Mouse (Mus musculus) T-cell, adult 66 days (primary cell): Measurements from ENCODE around the gene Adprhl1. TPM values are rescaled to one million over a fixed set of nuclear protein-coding genes. Genes with fewer than 3 reads are reported as not detected.

Experiments
- total RNA-seq, 2 experiments: library from RNA; stranded (reverse); gene quantifications; 3 replicates in 1 of 2; 4 replicates in 1 of 2; pipeline ENCODE4 v1.2.4; 2023

Gene Adprhl1
- total RNA-seq, result not detected

GRCm38 (mm10) chr8:13254019-13254418 is at the start of gene Adprhl1:
Gene Adprhl1 (minus strand): TSS chr8:13254162.

DNA sequence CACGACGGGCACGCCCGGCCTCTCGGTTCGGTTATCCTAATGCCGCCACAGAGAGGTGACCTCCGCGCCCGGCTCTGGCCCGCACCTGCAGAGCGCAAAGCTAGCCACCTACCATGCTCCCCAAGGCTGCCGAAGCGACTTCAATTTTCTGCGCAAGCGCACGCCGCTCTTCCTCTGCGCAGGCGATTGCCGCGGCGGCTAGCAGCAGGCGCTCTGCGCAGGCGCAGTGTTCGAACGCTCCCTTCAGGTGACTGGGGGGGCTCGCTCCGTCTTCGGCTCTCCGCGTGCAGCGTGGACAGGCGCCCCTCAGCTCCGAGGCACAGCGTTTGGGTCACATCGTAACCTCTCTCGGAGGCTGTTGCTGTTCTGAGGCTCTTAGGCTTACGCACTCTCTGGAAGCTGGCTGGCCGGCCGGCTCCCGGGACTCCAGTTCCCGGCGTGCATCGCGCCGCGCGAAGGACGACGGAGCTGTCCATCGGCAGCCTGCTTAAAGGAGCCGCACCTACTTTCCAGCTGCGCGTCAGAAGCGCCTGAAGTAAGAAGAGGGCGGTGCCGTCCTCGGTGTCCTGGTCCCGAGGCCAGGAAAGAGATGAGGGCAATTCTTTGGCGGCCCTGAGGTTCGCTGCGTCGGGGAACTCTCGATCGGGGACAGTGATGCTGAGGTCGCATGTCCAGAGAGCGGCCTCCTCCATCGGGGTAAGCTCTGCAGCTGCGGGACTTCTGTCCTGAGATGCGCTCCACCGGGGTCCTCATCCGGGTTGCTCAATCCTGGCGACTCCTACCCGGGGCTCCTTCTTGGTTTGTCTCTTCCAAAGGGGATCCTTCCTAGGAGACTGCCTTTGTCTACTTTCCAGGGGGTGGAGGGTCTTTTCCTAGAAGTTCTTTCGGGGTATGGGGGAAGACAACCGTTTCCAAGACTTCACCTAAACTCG is 34.0 kb upstream of the Adprhl1 start, which contains the start of the genes Dcun1d2 and Tmco3:
Dcun1d2 (minus strand) TSS at position 440 of the 932 bp plus-strand sequence.
Tmco3 (plus strand) TSS at position 499 of the 932 bp plus-strand sequence.

DNA sequence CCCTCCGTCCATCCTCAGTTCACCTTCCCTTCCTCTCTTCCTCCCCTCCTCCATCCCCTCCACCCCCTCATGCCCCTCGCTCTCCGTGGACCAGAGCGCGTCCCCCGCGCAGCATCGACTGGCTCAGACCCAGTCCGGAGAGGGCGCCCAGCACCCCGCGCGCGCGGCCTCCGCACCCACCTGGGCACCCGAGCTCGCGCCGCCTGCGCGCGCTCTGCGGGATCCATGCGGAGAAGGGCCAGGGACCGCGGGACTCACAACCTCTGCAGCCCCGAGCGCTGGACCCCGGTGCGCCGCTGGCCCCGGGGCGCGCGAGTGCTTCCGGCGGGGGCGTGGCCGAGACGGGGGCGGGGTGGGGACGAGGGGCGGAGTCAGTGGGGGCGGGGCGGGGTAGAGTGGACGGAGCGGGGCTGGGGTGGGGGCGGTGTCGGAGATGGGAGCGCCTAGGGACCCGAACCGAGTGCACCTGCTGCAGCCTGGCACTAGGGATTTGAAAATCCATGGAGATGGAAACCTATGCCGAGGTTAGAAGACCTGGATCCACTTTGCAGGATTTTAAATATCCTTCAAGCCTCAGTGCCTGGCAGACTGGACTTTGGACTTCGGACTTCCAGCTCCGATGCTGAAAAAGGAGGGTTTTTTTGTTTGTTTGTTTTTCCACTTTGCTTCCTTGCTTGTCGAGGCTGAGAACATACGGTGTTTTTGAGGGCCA is 53.5 kb downstream of the Adprhl1 start, which contains the start of gene Grtp1:
Grtp1 (minus strand) TSS at position 320 of the 712 bp plus-strand sequence.

Other genes with a start within 250 kb of the Adprhl1 start
- gene F7, start 228.1 kb downstream of the Adprhl1 start, total RNA-seq, result not detected
- gene F10, start 216.9 kb downstream of the Adprhl1 start, total RNA-seq, result not detected
- gene Proz, start 193.2 kb downstream of the Adprhl1 start, total RNA-seq, result not detected
- gene Pcid2, start 148.7 kb downstream of the Adprhl1 start, total RNA-seq, result 10 to 100 TPM; 35.5 to 37.2 TPM
- 10 to 100 TPM; 44.9 to 48.0 TPM for gene Cul4a, start 148.5 kb downstream of the Adprhl1 start, total RNA-seq
- gene Lamp1, start 95.0 kb downstream of the Adprhl1 start, total RNA-seq, result 10 to 100 TPM; 92.5 to 93.2 TPM
- not detected for gene Grtp1, start 53.5 kb downstream of the Adprhl1 start, total RNA-seq
- 10 to 100 TPM; 19.1 to 20.2 TPM for gene Dcun1d2, start 34.0 kb upstream of the Adprhl1 start, total RNA-seq
- gene Tmco3, start 34.0 kb upstream of the Adprhl1 start, total RNA-seq, result 10 to 100 TPM; 23.0 to 23.5 TPM
- 10 to 100 TPM; 40.2 to 47.1 TPM for gene Tfdp1, start 84.6 kb upstream of the Adprhl1 start, total RNA-seq
- not detected for gene Atp4b, start 142.7 kb upstream of the Adprhl1 start, total RNA-seq
- gene Grk1, start 150.9 kb upstream of the Adprhl1 start, total RNA-seq, result not detected
- gene Tmem255b, start 181.0 kb upstream of the Adprhl1 start, total RNA-seq, result not detected
- gene Gas6, start 240.3 kb upstream of the Adprhl1 start, total RNA-seq, result not detected